In the genomic region with DNA sequence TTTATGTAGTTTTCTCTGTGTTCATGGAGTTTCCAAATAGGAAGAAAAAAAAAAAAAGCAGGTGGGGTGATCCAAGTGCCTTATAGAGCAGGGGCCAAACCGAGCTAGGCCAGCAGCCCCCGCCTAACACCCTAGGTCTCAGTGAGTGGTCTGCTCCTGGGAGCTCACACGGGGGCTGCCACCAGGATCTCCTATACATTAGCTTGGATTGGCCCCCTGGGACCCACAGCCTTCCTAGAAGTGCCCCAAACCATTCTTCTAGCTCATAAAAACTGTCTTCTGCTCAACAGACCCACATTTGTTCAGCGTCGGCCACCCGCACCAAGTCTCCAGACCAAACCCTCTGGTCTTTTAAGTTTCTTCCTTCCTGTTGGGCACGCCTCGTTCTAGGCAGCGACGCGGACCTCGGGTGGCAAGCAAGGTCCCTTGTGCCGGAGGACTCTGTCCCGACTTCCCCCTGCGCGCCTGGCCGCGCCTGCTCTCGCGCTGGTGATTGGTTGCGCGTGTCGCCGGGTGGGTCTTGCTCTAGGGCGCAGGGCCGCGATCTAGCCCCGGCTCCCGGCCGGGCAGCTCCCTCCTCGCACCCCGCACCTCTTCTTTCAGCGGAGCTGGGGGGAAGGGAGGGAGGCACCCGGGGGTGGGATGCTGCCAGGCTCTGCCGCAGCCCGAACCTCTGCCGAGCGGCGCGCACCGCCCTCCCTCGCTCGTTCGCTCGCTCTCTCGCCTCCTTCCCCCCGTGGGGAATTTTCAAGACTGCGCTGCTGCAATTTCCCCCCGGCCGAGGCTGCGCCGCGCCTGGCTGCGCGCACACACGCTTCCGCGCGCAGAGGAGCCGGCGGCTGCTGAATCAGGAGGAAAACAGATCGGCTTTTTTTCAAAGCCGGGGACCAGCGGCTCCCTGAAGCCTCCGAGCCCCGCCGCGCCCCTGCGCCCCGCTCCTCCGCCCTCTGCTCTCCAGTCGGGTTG, we compare ENCODE assay signal across 8 mouse cellular contexts. TPM values are rescaled to one million over a fixed set of nuclear protein-coding genes. Genes with fewer than 3 reads are reported as not detected.
A peak's percentile ranks its signal among the peaks of the same experiment; 100 is the strongest.
DNase-seq lines count a peak whose midpoint lies in the region; ATAC-seq lines count a peak whose summit lies in the region.

No protein-coding gene starts in this region.

- WGBS in intestine, embryonic 16.5 days: 2% methylated on average over 70 of the region's 72 CpGs
- WGBS in limb, embryonic 13.5 days: 1% methylated on average over 71 of the region's 72 CpGs
- WGBS in midbrain, embryonic 15.5 days: 2% methylated on average over 55 of the region's 72 CpGs

- H3K9me3 ChIP-seq in intestine, embryonic 16.5 days (ENCODE audit: control insufficient read depth, low read length): no peaks in the 10 kb centered on the region
- H3K9me3 ChIP-seq in limb, embryonic 13.5 days: peaks cover 7% of the 10 kb centered on the region; the same call in 1 of the 2 replicates
- no peaks in the 10 kb centered on the region for H3K9me3 ChIP-seq in midbrain, embryonic 15.5 days

- DNase-seq in left cerebral cortex, adult 18-20 months (ENCODE audit: low spot score in 2 of 2): peak; percentile 68 to 79
- no peak for DNase-seq in left cerebral cortex, adult 11 months (ENCODE audit: low spot score)
- peak; percentile 67 for DNase-seq in embryo, embryonic 10.5 days (ENCODE audit: low spot score)
- peak; percentile 50 for DNase-seq in testis, postnatal 10 days (ENCODE audit: low spot score)

- H3K36me3 ChIP-seq in intestine, embryonic 16.5 days (ENCODE audit: control insufficient read depth, insufficient read depth, low read length): no peaks in the 10 kb centered on the region
- H3K36me3 ChIP-seq in limb, embryonic 13.5 days: no peaks in the 10 kb centered on the region
- no peaks in the 10 kb centered on the region for H3K36me3 ChIP-seq in midbrain, embryonic 15.5 days (replicated peaks)

- peak overlapping the region; percentile 64 for H3K4me3 ChIP-seq in intestine, embryonic 16.5 days (ENCODE audit: low read length)
- peak overlapping the region; percentile 59 for H3K4me3 ChIP-seq in limb, embryonic 13.5 days
- peak overlapping the region; percentile 73 for H3K4me3 ChIP-seq in midbrain, embryonic 15.5 days

- H3K27me3 ChIP-seq in intestine, embryonic 16.5 days (replicated peaks; ENCODE audit: control insufficient read depth, insufficient read depth, low read length): peaks cover 35% of the 10 kb centered on the region
- peaks cover 91% of the 10 kb centered on the region for H3K27me3 ChIP-seq in limb, embryonic 13.5 days
- H3K27me3 ChIP-seq in midbrain, embryonic 15.5 days (replicated peaks): no peaks in the 10 kb centered on the region

- H3K27ac ChIP-seq in intestine, embryonic 16.5 days (ENCODE audit: low read length): peak overlapping the region; percentile 2; the same call in 1 of the 2 replicates
- no peak overlapping the region for H3K27ac ChIP-seq in limb, embryonic 13.5 days
- peak overlapping the region; percentile 93 for H3K27ac ChIP-seq in midbrain, embryonic 15.5 days

- ATAC-seq in granulocyte monocyte progenitor cell, adult 5-6 weeks (replicated peaks; ENCODE audit: poor library complexity, severe bottlenecking): peak; percentile 53
- ATAC-seq in intestine, embryonic 16.5 days: peak; percentile 83
- peak; percentile 71 for ATAC-seq in limb, embryonic 13.5 days (ENCODE audit: low FRiP score, low read depth)
- ATAC-seq in midbrain, embryonic 15.5 days (replicated peaks): peak; percentile 81

- H3K9ac ChIP-seq in intestine, embryonic 16.5 days (ENCODE audit: low read depth, low read length): peak overlapping the region; percentile 54
- peak overlapping the region; percentile 68 for H3K9ac ChIP-seq in limb, embryonic 13.5 days
- peak overlapping the region; percentile 94 for H3K9ac ChIP-seq in midbrain, embryonic 15.5 days

- H3K4me2 ChIP-seq in intestine, embryonic 16.5 days (ENCODE audit: low read depth, low read length): peak overlapping the region; percentile 98
- peak overlapping the region; percentile 94 for H3K4me2 ChIP-seq in limb, embryonic 13.5 days (replicated peaks)
- peak overlapping the region; percentile 89 for H3K4me2 ChIP-seq in midbrain, embryonic 15.5 days

- H3K4me1 ChIP-seq in intestine, embryonic 16.5 days (ENCODE audit: control insufficient read depth, insufficient read depth, low read length): no peaks in the 10 kb centered on the region
- peaks cover 9% of the 10 kb centered on the region for H3K4me1 ChIP-seq in limb, embryonic 13.5 days
- H3K4me1 ChIP-seq in midbrain, embryonic 15.5 days: peaks cover 32% of the 10 kb centered on the region

RNA-seq across cellular contexts. Expression of a gene that starts 25.9 kb away (rescaled TPM):
- total RNA-seq in left cerebral cortex, adult 18-20 months (2021): 100 to 1,000 TPM; 188 to 195 TPM
- total RNA-seq in granulocyte monocyte progenitor cell, adult 5-6 weeks (2014; fragmentation: Nextera tagmentation): 1.5 and 6.3 TPM in 2 replicates
- total RNA-seq in granulocyte monocyte progenitor cell, adult 5-6 weeks (2017): 0.57 and 7.0 TPM in 2 replicates
- 2.0 and 2.5 TPM in 2 replicates for polyA plus RNA-seq in intestine, embryonic 16.5 days (2015; fragmentation: Nextera tagmentation; extraction: Ambion mirVana)
- polyA plus RNA-seq in limb, embryonic 13.5 days (2015; fragmentation: Nextera tagmentation; extraction: Ambion mirVana): 9.3 and 10.4 TPM in 2 replicates
- polyA plus RNA-seq in midbrain, embryonic 15.5 days (2015; fragmentation: Nextera tagmentation; extraction: Ambion mirVana): 20.5 and 24.8 TPM in 2 replicates
